Comparison of ENCODE assay signal across 16 mouse cellular contexts in genomic region chr19:21106766-21107165, GRCm38 (mm10).
DNase-seq lines count a peak whose midpoint lies in the region; ATAC-seq and TF ChIP-seq lines count a peak whose summit lies in the region.
"Had no signal": no experiment of that assay in that cellular context is flagged by ENCODE, and none has a peak within 500 bp of the region (broad histone marks: within the 10 kb centered on the region; RNA-seq: fewer than 3 reads in every experiment).

No protein-coding gene starts in this region.

- H3K4me3 ChIP-seq in heart, adult 2 months: no peak overlapping the region
- H3K4me3 ChIP-seq in intestine, embryonic 15.5 days (replicated peaks): no peak overlapping the region
- H3K4me3 ChIP-seq: erythroblast, embryonic 14.5 days; heart, embryonic 13.5 days; liver, embryonic 13.5 days; midbrain, embryonic 10.5 days had no signal

- ATAC-seq in Patski: peak; percentile 7
- ATAC-seq in intestine, embryonic 15.5 days: peak; percentile 52

- no peak overlapping the region for H3K9ac ChIP-seq in heart, adult 2 months (ENCODE audit: low read depth, low read length)
- no peak overlapping the region for H3K9ac ChIP-seq in intestine, embryonic 15.5 days
- H3K9ac ChIP-seq: heart, embryonic 13.5 days; hindbrain, embryonic 14.5 days; liver, embryonic 13.5 days had no signal

- in situ Hi-C loops in Patski (cut with MboI; ENCODE audit: low pct_unique_long_range_greater_than_20kb): loop anchor here (5.0 kb wide), 4 partner anchors 51 to 166 kb away; partner anchors contain the start of gene Zfand5

- no peaks in the 10 kb centered on the region for H3K9me3 ChIP-seq in intestine, embryonic 15.5 days
- H3K9me3 ChIP-seq: heart, embryonic 13.5 days; liver, embryonic 13.5 days; midbrain, embryonic 10.5 days had no signal

- H3K4me1 ChIP-seq in heart, adult 2 months (ENCODE audit: control insufficient read depth, insufficient read depth, low read length): peaks cover 6% of the 10 kb centered on the region
- H3K4me1 ChIP-seq in intestine, embryonic 15.5 days (replicated peaks): peaks cover 15% of the 10 kb centered on the region

- peak overlapping the region; percentile 36 for H3K27ac ChIP-seq in heart, adult 2 months
- H3K27ac ChIP-seq in intestine, embryonic 15.5 days: peak overlapping the region; percentile 72
- H3K27ac ChIP-seq: heart, embryonic 13.5 days; hindbrain, embryonic 14.5 days; liver, embryonic 13.5 days; midbrain, embryonic 10.5 days had no signal

- CTCF ChIA-PET in Patski (lab: Charles Lee): interaction anchor here (0.8 to 1.4 kb wide), 8 partner anchors 11 to 172 kb away, joined by 3 to 4 read pairs (median 3); no protein-coding TSS in a partner anchor

- no peaks in the 10 kb centered on the region for H3K36me3 ChIP-seq in heart, adult 2 months (ENCODE audit: control insufficient read depth, insufficient read depth, low read length)
- H3K36me3 ChIP-seq in intestine, embryonic 15.5 days: no peaks in the 10 kb centered on the region
- H3K36me3 ChIP-seq: heart, embryonic 13.5 days; liver, embryonic 13.5 days; midbrain, embryonic 10.5 days had no signal

- peak overlapping the region; percentile 34; the same call in 1 of the 2 replicates for H3K4me2 ChIP-seq in intestine, embryonic 15.5 days (replicated peaks)
- H3K4me2 ChIP-seq: heart, embryonic 13.5 days; hindbrain, embryonic 14.5 days; liver, embryonic 13.5 days had no signal

- no peak for TF ChIP-seq CTCF in heart, adult 2 months (IDR thresholded peaks at IDR 0.05)
- TF ChIP-seq CTCF in Patski (IDR thresholded peaks at IDR 0.05): no peak

- intact Hi-C loops in heart, adult 2 months (cut with DNase I): loop anchor here (5.0 kb wide), 2 partner anchors 54 to 69 kb away; no protein-coding TSS in a partner anchor

- H3K79me2 ChIP-seq in heart, adult 2 months (replicated peaks; ENCODE audit: control insufficient read depth, insufficient read depth, low read length): no peaks in the 10 kb centered on the region

- TF ChIP-seq POLR2A in heart, adult 2 months (IDR thresholded peaks at IDR 0.05; ENCODE audit: insufficient read depth, low read depth, low read length): no peak

- peak in 1 of 2 experiments; percentile 9 for DNase-seq in heart, adult 2 months
- no peak for DNase-seq in heart, postnatal 4 days
- no peak for DNase-seq in Patski (ENCODE audit: low read depth, low spot score)
- DNase-seq in kidney, postnatal 14 days: peak; percentile 17
- no peak for DNase-seq in layer of hippocampus, adult 9-11 months
- DNase-seq in right cerebral cortex, postnatal 10 days (ENCODE audit: low spot score in 2 of 2): no peak
- no peak for DNase-seq in spleen, postnatal 10 days (ENCODE audit: low spot score in 2 of 2)
- DNase-seq: cerebellum, postnatal 36 days; liver, embryonic 13.5 days; right cerebral cortex, postnatal 14 days; thymus, adult 2 months had no signal

- POLR2A ChIA-PET in Patski (lab: Charles Lee): interaction anchor here (0.7 to 5.0 kb wide), 4 partner anchors 54 to 166 kb away, joined by 3 to 28 read pairs (median 4); partner anchors contain the start of gene Zfand5

- TF ChIP-seq EP300 in heart, adult 2 months (IDR thresholded peaks at IDR 0.05; ENCODE audit: insufficient read depth, low read depth, low read length): no peak

- 70% methylated on average over 10 of the region's 10 CpGs for WGBS in heart, adult 2 months
- 54% methylated on average over 10 of the region's 10 CpGs for WGBS in intestine, embryonic 15.5 days

- H3K27me3 ChIP-seq in heart, adult 2 months (ENCODE audit: control insufficient read depth, insufficient read depth, low read length): no peaks in the 10 kb centered on the region
- H3K27me3 ChIP-seq in Patski: no peaks in the 10 kb centered on the region
- H3K27me3 ChIP-seq in intestine, embryonic 15.5 days (replicated peaks): no peaks in the 10 kb centered on the region
- H3K27me3 ChIP-seq: heart, embryonic 13.5 days; liver, embryonic 13.5 days had no signal
